Mouse (Mus musculus): ENCODE results near the gene Paqr3. TPM values are rescaled to one million over a fixed set of nuclear protein-coding genes. Genes with fewer than 3 reads are reported as not detected.

Paqr3 gene
- total and polyA plus RNA-seq, 3 experiments, result 3.4 to 6.1 (median 4.2) TPM

DNA sequence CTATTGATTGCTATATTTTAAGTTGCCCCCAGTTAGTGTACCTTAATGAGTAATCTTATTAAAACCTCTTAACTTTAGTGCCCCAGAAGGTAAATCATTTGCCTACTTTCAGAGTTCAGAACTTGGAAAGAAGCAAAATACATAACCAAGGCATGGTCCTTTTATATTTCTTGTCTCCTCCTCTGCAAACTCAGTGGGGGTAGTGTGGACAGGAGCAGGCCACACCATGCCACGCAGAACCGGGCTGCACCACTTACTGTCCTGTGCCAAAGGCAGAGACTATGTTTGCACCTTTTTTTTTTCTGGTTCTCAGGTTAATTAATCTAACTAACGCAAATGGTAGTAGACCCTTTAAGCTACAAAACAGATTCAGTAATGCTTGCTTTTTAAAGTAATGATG lies 22.0 kb downstream of the Paqr3 start:
- Histone ChIP-seq H3K27ac (ENCODE audit: insufficient read depth, low read depth) (no peak overlapping the region), H3K79me2 (replicated peaks; ENCODE audit: control insufficient read depth, extremely low read depth, insufficient read depth, poor library complexity, severe bottlenecking) (no peaks in the 10 kb centered on the region), H3K27me3 (replicated peaks) (no peaks in the 10 kb centered on the region), H3K9ac (ENCODE audit: insufficient read depth, low read depth) (no peak overlapping the region), H3K4me3 (replicated peaks in 1 of 3; ENCODE audit: low read depth in 2 of 3, low read length in 2 of 3, poor library complexity in 1 of 3) (no peak overlapping the region), H3K4me2 (ENCODE audit: insufficient read depth, low read depth, poor library complexity, severe bottlenecking) (no peak overlapping the region), H3K9me3 (replicated peaks; ENCODE audit: low read length) (no peaks in the 10 kb centered on the region), H3K4me1 (ENCODE audit: control insufficient read depth in 1 of 2, insufficient read depth in 2 of 2) (peaks cover 3 to 14% of the 10 kb centered on the region in 2 experiments; a peak in 3 of 4 replicates), H3K36me3 (replicated peaks in 1 of 2; ENCODE audit: control insufficient read depth in 1 of 2, insufficient read depth in 1 of 2, low read length in 1 of 2) (peaks cover 43 to 59% of the 10 kb centered on the region in 2 experiments)
- no peak for DNase-seq (ENCODE audit: extremely low read depth)
- TF ChIP-seq IRF4 (IDR thresholded peaks at IDR 0.05; ENCODE audit: low read depth, low read length) (no peak), TBP (conservative IDR thresholded peaks at IDR 0.05; ENCODE audit: low read depth, low read length) (no peak), ELF1 (IDR thresholded peaks at IDR 0.05; ENCODE audit: low read depth, low read length) (no peak), TCF12 (IDR thresholded peaks at IDR 0.05; ENCODE audit: low read depth, low read length) (no peak)
- in situ Hi-C loops (cut with MboI; ENCODE audit: low pct_ligation_motif_present, low pct_unique_long_range_greater_than_20kb, low sequenced_read_pairs) (no loop called here), dilution Hi-C loops (cut with MboI; ENCODE audit: extremely low pct_ligation_motif_present, extremely low pct_unique_long_range_greater_than_20kb, low sequenced_read_pairs) (no loop called here)

- no peak for DNase-seq (ENCODE audit: extremely low read depth)
These were observed 23.2 kb downstream of the Paqr3 start for GRCm38 (mm10) chr5:97088231-97088630.

GRCm38 (mm10) chr5:97087746-97088145 lies 23.6 kb downstream of the Paqr3 start:
- Histone ChIP-seq H3K9ac (ENCODE audit: insufficient read depth, low read depth) (no peak overlapping the region), H3K4me1 (ENCODE audit: control insufficient read depth in 1 of 2, insufficient read depth in 2 of 2) (peaks cover 3 to 14% of the 10 kb centered on the region in 2 experiments; a peak in 3 of 4 replicates), H3K4me2 (ENCODE audit: insufficient read depth, low read depth, poor library complexity, severe bottlenecking) (no peak overlapping the region), H3K36me3 (replicated peaks in 1 of 2; ENCODE audit: control insufficient read depth in 1 of 2, insufficient read depth in 1 of 2, low read length in 1 of 2) (peaks cover 53 to 72% of the 10 kb centered on the region in 2 experiments), H3K79me2 (replicated peaks; ENCODE audit: control insufficient read depth, extremely low read depth, insufficient read depth, poor library complexity, severe bottlenecking) (no peaks in the 10 kb centered on the region), H3K4me3 (replicated peaks in 1 of 3; ENCODE audit: low read depth in 2 of 3, low read length in 2 of 3, poor library complexity in 1 of 3) (no peak overlapping the region), H3K9me3 (replicated peaks; ENCODE audit: low read length) (no peaks in the 10 kb centered on the region), H3K27me3 (replicated peaks) (no peaks in the 10 kb centered on the region), H3K27ac (ENCODE audit: insufficient read depth, low read depth) (no peak overlapping the region)
- TF ChIP-seq TBP (conservative IDR thresholded peaks at IDR 0.05; ENCODE audit: low read depth, low read length) (no peak), MAZ (IDR thresholded peaks at IDR 0.05; ENCODE audit: low read depth, low read length) (no peak), MAX (IDR thresholded peaks at IDR 0.05; ENCODE audit: low read length) (no peak), ZMIZ1 (IDR thresholded peaks at IDR 0.05; ENCODE audit: low read depth, low read length) (no peak), NELFE (IDR thresholded peaks at IDR 0.05; ENCODE audit: low read depth, low read length) (no peak), BHLHE40 (IDR thresholded peaks at IDR 0.05; ENCODE audit: low read depth, low read length) (no peak), USF2 (conservative IDR thresholded peaks at IDR 0.05; ENCODE audit: low read depth, low read length) (no peak), RCOR1 (conservative IDR thresholded peaks at IDR 0.05; ENCODE audit: low read depth, low read length) (no peak), KAT2A (IDR thresholded peaks at IDR 0.05; ENCODE audit: insufficient replicate concordance, low read length) (no peak), ELF1 (IDR thresholded peaks at IDR 0.05; ENCODE audit: low read depth, low read length) (no peak), CHD2 (IDR thresholded peaks at IDR 0.05; ENCODE audit: low read length) (no peak), UBTF (IDR thresholded peaks at IDR 0.05; ENCODE audit: low read depth, low read length) (no peak), EP300 (IDR thresholded peaks at IDR 0.05; ENCODE audit: low read length) (no peak), GABPA (IDR thresholded peaks at IDR 0.05; ENCODE audit: insufficient replicate concordance, low read depth, low read length) (no peak), POLR2AphosphoS2 (IDR thresholded peaks at IDR 0.05; ENCODE audit: low read depth, low read length) (no peak), MEF2A (IDR thresholded peaks at IDR 0.05; ENCODE audit: borderline replicate concordance, low read depth, low read length) (no peak), JUND (conservative IDR thresholded peaks at IDR 0.05; ENCODE audit: low read depth, low read length) (no peak), PAX5 (IDR thresholded peaks at IDR 0.05; ENCODE audit: low read length) (no peak), CTCF (conservative IDR thresholded peaks at IDR 0.05 in 1 of 2, IDR thresholded peaks at IDR 0.05 in 1 of 2; ENCODE audit: low read depth in 2 of 2, low read length in 2 of 2) (no peak), CHD1 (IDR thresholded peaks at IDR 0.05; ENCODE audit: low read depth, low read length) (no peak)
- dilution Hi-C loops (cut with MboI; ENCODE audit: extremely low pct_ligation_motif_present, extremely low pct_unique_long_range_greater_than_20kb, low sequenced_read_pairs), result no loop called here
- DNase-seq (ENCODE audit: extremely low read depth), result no peak
- in situ Hi-C loops (cut with MboI; ENCODE audit: low pct_ligation_motif_present, low pct_unique_long_range_greater_than_20kb, low sequenced_read_pairs), result no loop called here

More at GRCm38 (mm10) chr5:97088231-97088630, 23.2 kb downstream of the Paqr3 start:
- H3K9me3 ChIP-seq (replicated peaks; ENCODE audit: low read length), result no peaks in the 10 kb centered on the region
- TF ChIP-seq ZMIZ1 (IDR thresholded peaks at IDR 0.05; ENCODE audit: low read depth, low read length) (no peak), USF2 (conservative IDR thresholded peaks at IDR 0.05; ENCODE audit: low read depth, low read length) (no peak), UBTF (IDR thresholded peaks at IDR 0.05; ENCODE audit: low read depth, low read length) (no peak), POLR2AphosphoS2 (IDR thresholded peaks at IDR 0.05; ENCODE audit: low read depth, low read length) (no peak), GABPA (IDR thresholded peaks at IDR 0.05; ENCODE audit: insufficient replicate concordance, low read depth, low read length) (no peak), NRF1 (IDR thresholded peaks at IDR 0.05; ENCODE audit: low read depth, low read length) (no peak), SIN3A (IDR thresholded peaks at IDR 0.05; ENCODE audit: low read length) (no peak), CHD2 (IDR thresholded peaks at IDR 0.05; ENCODE audit: low read length) (no peak), NELFE (IDR thresholded peaks at IDR 0.05; ENCODE audit: low read depth, low read length) (no peak), ZNF384 (IDR thresholded peaks at IDR 0.05; ENCODE audit: low read depth, low read length) (no peak), MXI1 (IDR thresholded peaks at IDR 0.05; ENCODE audit: low read depth, low read length) (no peak), EP300 (IDR thresholded peaks at IDR 0.05; ENCODE audit: low read length) (no peak)
- in situ Hi-C loops (cut with MboI; ENCODE audit: low pct_ligation_motif_present, low pct_unique_long_range_greater_than_20kb, low sequenced_read_pairs) (no loop called here), dilution Hi-C loops (cut with MboI; ENCODE audit: extremely low pct_ligation_motif_present, extremely low pct_unique_long_range_greater_than_20kb, low sequenced_read_pairs) (no loop called here)
- no peak overlapping the region for H3K9ac ChIP-seq (ENCODE audit: insufficient read depth, low read depth)
- H3K36me3 ChIP-seq (replicated peaks in 1 of 2; ENCODE audit: control insufficient read depth in 1 of 2, insufficient read depth in 1 of 2, low read length in 1 of 2), result peaks cover 53 to 71% of the 10 kb centered on the region in 2 experiments
- H3K27ac ChIP-seq (ENCODE audit: insufficient read depth, low read depth), result no peak overlapping the region
- peaks cover 3 to 14% of the 10 kb centered on the region in 2 experiments; a peak in 3 of 4 replicates for H3K4me1 ChIP-seq (ENCODE audit: control insufficient read depth in 1 of 2, insufficient read depth in 2 of 2)
- H3K79me2 ChIP-seq (replicated peaks; ENCODE audit: control insufficient read depth, extremely low read depth, insufficient read depth, poor library complexity, severe bottlenecking), result no peaks in the 10 kb centered on the region
- H3K4me2 ChIP-seq (ENCODE audit: insufficient read depth, low read depth, poor library complexity, severe bottlenecking), result no peak overlapping the region
- no peak overlapping the region for H3K4me3 ChIP-seq (replicated peaks in 1 of 3; ENCODE audit: low read depth in 2 of 3, low read length in 2 of 3, poor library complexity in 1 of 3)
- no peaks in the 10 kb centered on the region for H3K27me3 ChIP-seq (replicated peaks)

Data from CH12.LX (cell line).